In genomic region chr11:57827915-57828545, GRCm38 (mm10) we compare ENCODE assay signal across 9 mouse cellular contexts. TPM values are rescaled to one million over a fixed set of nuclear protein-coding genes. Genes with fewer than 3 reads are reported as not detected.
DNase-seq lines count a peak whose midpoint lies in the region; ATAC-seq lines count a peak whose summit lies in the region.
"Had no signal": no experiment of that assay in that cellular context is flagged by ENCODE, and none has a peak within 500 bp of the region (broad histone marks: within the 10 kb centered on the region; RNA-seq: fewer than 3 reads in every experiment).

No protein-coding gene starts in this region.

- peak; percentile 62 for DNase-seq in forebrain, embryonic 10.5 days (ENCODE audit: extremely low spot score, low spot score)
- no peak for DNase-seq in spleen, postnatal 36 days (ENCODE audit: low spot score in 2 of 2)
- no peak for DNase-seq in gastrocnemius, adult 18-20 months (ENCODE audit: low spot score)

- peak overlapping the region; percentile 78 for H3K4me2 ChIP-seq in intestine, embryonic 16.5 days (ENCODE audit: low read depth, low read length)
- H3K4me2 ChIP-seq in midbrain, embryonic 15.5 days, result peak overlapping the region; percentile 38

- H3K4me1 ChIP-seq in megakaryocyte, embryonic 14.5 days, result peaks cover 29% of the 10 kb centered on the region
- peaks cover 49% of the 10 kb centered on the region for H3K4me1 ChIP-seq in forebrain, embryonic 10.5 days
- H3K4me1 ChIP-seq in intestine, embryonic 16.5 days (ENCODE audit: control insufficient read depth, insufficient read depth, low read length), result peaks cover 20% of the 10 kb centered on the region
- peaks cover 15% of the 10 kb centered on the region for H3K4me1 ChIP-seq in midbrain, embryonic 15.5 days

- H3K4me3 ChIP-seq in megakaryocyte, embryonic 14.5 days (replicated peaks), result peak overlapping the region; percentile 88
- peak overlapping the region; percentile 50 for H3K4me3 ChIP-seq in forebrain, embryonic 10.5 days
- peak overlapping the region; percentile 45 for H3K4me3 ChIP-seq in intestine, embryonic 16.5 days (ENCODE audit: low read length)
- H3K4me3 ChIP-seq in midbrain, embryonic 15.5 days, result peak overlapping the region; percentile 22
- H3K4me3 ChIP-seq: myocyte had no signal

- 0 out of 2 replicates have a peak, but pooled peaks cover 8% of the 10 kb centered on the region for H3K9me3 ChIP-seq in megakaryocyte, embryonic 14.5 days
- H3K9me3 ChIP-seq in forebrain, embryonic 10.5 days, result no peaks in the 10 kb centered on the region; the same call in 1 of the 2 replicates
- no peaks in the 10 kb centered on the region for H3K9me3 ChIP-seq in intestine, embryonic 16.5 days (ENCODE audit: control insufficient read depth, low read length)
- no peaks in the 10 kb centered on the region for H3K9me3 ChIP-seq in midbrain, embryonic 15.5 days

- H3K9ac ChIP-seq in intestine, embryonic 16.5 days (ENCODE audit: low read depth, low read length), result peak overlapping the region; percentile 67
- no peak overlapping the region for H3K9ac ChIP-seq in midbrain, embryonic 15.5 days

- peaks cover 90% of the 10 kb centered on the region for H3K27me3 ChIP-seq in megakaryocyte, embryonic 14.5 days (replicated peaks)
- H3K27me3 ChIP-seq in forebrain, embryonic 10.5 days (ENCODE audit: poor library complexity, severe bottlenecking), result peaks cover 97% of the 10 kb centered on the region
- H3K27me3 ChIP-seq in intestine, embryonic 16.5 days (replicated peaks; ENCODE audit: control insufficient read depth, insufficient read depth, low read length), result peaks cover 56% of the 10 kb centered on the region
- peaks cover 68% of the 10 kb centered on the region for H3K27me3 ChIP-seq in midbrain, embryonic 15.5 days (replicated peaks)

- no peak for ATAC-seq in megakaryocyte, adult 5-6 weeks (ENCODE audit: poor library complexity, severe bottlenecking)
- no peak for ATAC-seq in intestine, embryonic 16.5 days
- ATAC-seq in midbrain, embryonic 15.5 days (replicated peaks), result no peak
- ATAC-seq in erythroblast, adult 5-6 weeks (replicated peaks; ENCODE audit: low FRiP score, poor library complexity, severe bottlenecking), result no peak

- peak overlapping the region; percentile 70 for H3K27ac ChIP-seq in forebrain, embryonic 10.5 days
- H3K27ac ChIP-seq in intestine, embryonic 16.5 days (ENCODE audit: low read length), result no peak overlapping the region
- H3K27ac ChIP-seq in midbrain, embryonic 15.5 days, result no peak overlapping the region

- H3K36me3 ChIP-seq in megakaryocyte, embryonic 14.5 days (replicated peaks; ENCODE audit: low read length), result no peaks in the 10 kb centered on the region
- H3K36me3 ChIP-seq in forebrain, embryonic 10.5 days (replicated peaks), result no peaks in the 10 kb centered on the region
- no peaks in the 10 kb centered on the region for H3K36me3 ChIP-seq in intestine, embryonic 16.5 days (ENCODE audit: control insufficient read depth, insufficient read depth, low read length)
- H3K36me3 ChIP-seq in midbrain, embryonic 15.5 days (replicated peaks), result no peaks in the 10 kb centered on the region

- WGBS in forebrain, embryonic 10.5 days, result under 1% methylated on average over 33 of the region's 33 CpGs
- 6% methylated on average over 33 of the region's 33 CpGs for WGBS in intestine, embryonic 16.5 days
- under 1% methylated on average over 33 of the region's 33 CpGs for WGBS in midbrain, embryonic 15.5 days

RNA-seq across cellular contexts. Expression of gene Hand1, which starts 4.6 kb away (rescaled TPM):
- not detected in 2 replicates for polyA plus RNA-seq in megakaryocyte, embryonic 14.5 days (2012; ENCODE audit: insufficient read depth, low replicate concordance)
- not detected in 2 replicates for total RNA-seq in megakaryocyte, adult 5-6 weeks (2015)
- total RNA-seq in megakaryocyte, adult 5-6 weeks (2017), result not detected in 2 replicates
- 0.14 TPM in 1 of 2 replicates, not detected in the other for polyA plus RNA-seq in forebrain, embryonic 10.5 days (2016; fragmentation: Nextera tagmentation; extraction: Ambion mirVana)
- 22.0 and 23.0 TPM in 2 replicates for polyA plus RNA-seq in intestine, embryonic 16.5 days (2015; fragmentation: Nextera tagmentation; extraction: Ambion mirVana)
- polyA plus RNA-seq in midbrain, embryonic 15.5 days (2015; fragmentation: Nextera tagmentation; extraction: Ambion mirVana), result not detected in 2 replicates
- total RNA-seq in gastrocnemius, adult 18-20 months (2021), result not detected
- total RNA-seq in erythroblast, adult 5-6 weeks (2015; ENCODE audit: low replicate concordance), result not detected in 2 replicates
- not detected in 2 replicates for total RNA-seq in erythroblast, adult 5-6 weeks (2017; ENCODE audit: low replicate concordance)
- polyA plus RNA-seq: myocyte had no signal

RNA-seq across cellular contexts. Expression of gene Sap30l, which starts 26.6 kb away (rescaled TPM):
- polyA plus RNA-seq in megakaryocyte, embryonic 14.5 days (2012; ENCODE audit: insufficient read depth, low replicate concordance), result 87.1 and 100 TPM in 2 replicates
- 23.2 and 25.0 TPM in 2 replicates for total RNA-seq in megakaryocyte, adult 5-6 weeks (2015)
- total RNA-seq in megakaryocyte, adult 5-6 weeks (2017), result 17.1 and 18.6 TPM in 2 replicates
- polyA plus RNA-seq in forebrain, embryonic 10.5 days (2016; fragmentation: Nextera tagmentation; extraction: Ambion mirVana), result 6.4 and 7.7 TPM in 2 replicates
- polyA plus RNA-seq in intestine, embryonic 16.5 days (2015; fragmentation: Nextera tagmentation; extraction: Ambion mirVana), result 5.9 and 6.7 TPM in 2 replicates
- polyA plus RNA-seq in midbrain, embryonic 15.5 days (2015; fragmentation: Nextera tagmentation; extraction: Ambion mirVana), result 9.3 and 11.6 TPM in 2 replicates
- 10 to 100 TPM; 49.7 to 54.2 TPM for total RNA-seq in gastrocnemius, adult 18-20 months (2021)
- 4.8 and 7.9 TPM in 2 replicates for total RNA-seq in erythroblast, adult 5-6 weeks (2015; ENCODE audit: low replicate concordance)
- 4.4 and 4.7 TPM in 2 replicates for total RNA-seq in erythroblast, adult 5-6 weeks (2017; ENCODE audit: low replicate concordance)

Comparison
In these comparisons a context has a peak if more than half of its experiments do, and no peak if none do; other contexts are left out.
1. H3K4me3 ChIP-seq: peak in every context shown above with its lines; median percentile 88 in megakaryocyte, embryonic 14.5 days; 50 in forebrain, embryonic 10.5 days; 45 in intestine, embryonic 16.5 days; 22 in midbrain, embryonic 15.5 days.
2. RNA of gene Hand1, which starts 4.6 kb away (polyA plus RNA-seq): 22.0 to 23.0 TPM in intestine, embryonic 16.5 days; not detected in megakaryocyte, embryonic 14.5 days, 0.14 TPM in forebrain, embryonic 10.5 days and not detected in midbrain, embryonic 15.5 days; every median in the first group is over 10 times any median in the second.